Mouse (Mus musculus): ENCODE data around the gene Ttyh1. TPM values are rescaled to one million over a fixed set of nuclear protein-coding genes. Genes with fewer than 3 reads are reported as not detected.

Ttyh1 gene
- polyA plus RNA-seq, 1 experiment from 2014 or later, result 4.3 TPM

GRCm38 (mm10) chr7:4141648-4142325 lies 22.6 kb downstream of the Ttyh1 start:
- Histone ChIP-seq H3K4me2 (replicated peaks; ENCODE audit: low read depth) (no peak overlapping the region), H3K27ac (replicated peaks) (no peak overlapping the region), H3K9ac (ENCODE audit: low read length) (no peak overlapping the region), H3K4me1 (replicated peaks; ENCODE audit: control insufficient read depth, insufficient read depth) (peaks cover 4% of the 10 kb centered on the region), H3K27me3 (ENCODE audit: control insufficient read depth, insufficient read depth, low read length) (no peaks in the 10 kb centered on the region), H3K9me3 (ENCODE audit: control insufficient read depth, low read length) (no peaks in the 10 kb centered on the region), H3K36me3 (ENCODE audit: control insufficient read depth, insufficient read depth, low read length) (peaks cover 66% of the 10 kb centered on the region), H3K4me3 (ENCODE audit: low read depth, low read length) (no peak overlapping the region)
- DNase-seq (ENCODE audit: low spot score) (peak; percentile 9), ATAC-seq (ENCODE audit: low FRiP score, low TSS enrichment) (no peak)
- WGBS, result 90% methylated on average over 6 of the region's 6 CpGs
- TF ChIP-seq CTCF (IDR thresholded peaks at IDR 0.05; ENCODE audit: low read depth) (no peak), EP300 (optimal IDR thresholded peaks at IDR 0.05) (no peak)

- H3K36me3 ChIP-seq (ENCODE audit: control insufficient read depth, insufficient read depth, low read length), result peaks cover 72% of the 10 kb centered on the region
- no peak for ATAC-seq (ENCODE audit: low FRiP score, low TSS enrichment)
- peak; percentile 13 for DNase-seq (ENCODE audit: low spot score)
These were observed 23.7 kb downstream of the Ttyh1 start for GRCm38 (mm10) chr7:4142796-4143445.

GRCm38 (mm10) chr7:4143506-4143905 lies 24.3 kb downstream of the Ttyh1 start:
- DNase-seq (ENCODE audit: low spot score) (no peak), ATAC-seq (ENCODE audit: low FRiP score, low TSS enrichment) (no peak)
- H3K4me1 ChIP-seq (replicated peaks; ENCODE audit: control insufficient read depth, insufficient read depth), result peaks cover 1% of the 10 kb centered on the region; the same call in 1 of the 2 replicates
- H3K27me3 ChIP-seq (ENCODE audit: control insufficient read depth, insufficient read depth, low read length), result no peaks in the 10 kb centered on the region
- WGBS, result 95% methylated on average over 19 of the region's 19 CpGs
- H3K36me3 ChIP-seq (ENCODE audit: control insufficient read depth, insufficient read depth, low read length), result peaks cover 72% of the 10 kb centered on the region
- no peak overlapping the region for H3K4me3 ChIP-seq (ENCODE audit: low read depth, low read length)
- no peaks in the 10 kb centered on the region for H3K9me3 ChIP-seq (ENCODE audit: control insufficient read depth, low read length)
- no peak for TF ChIP-seq EP300 (optimal IDR thresholded peaks at IDR 0.05)
- TF ChIP-seq CTCF (IDR thresholded peaks at IDR 0.05; ENCODE audit: low read depth), result no peak
- no peak overlapping the region for H3K27ac ChIP-seq (replicated peaks)
- no peak overlapping the region for H3K9ac ChIP-seq (ENCODE audit: low read length)
- H3K4me2 ChIP-seq (replicated peaks; ENCODE audit: low read depth), result no peak overlapping the region

More at GRCm38 (mm10) chr7:4142796-4143445, 23.7 kb downstream of the Ttyh1 start:
- Histone ChIP-seq H3K4me3 (ENCODE audit: low read depth, low read length) (no peak overlapping the region), H3K27ac (replicated peaks) (no peak overlapping the region), H3K27me3 (ENCODE audit: control insufficient read depth, insufficient read depth, low read length) (no peaks in the 10 kb centered on the region), H3K4me1 (replicated peaks; ENCODE audit: control insufficient read depth, insufficient read depth) (peaks cover 4% of the 10 kb centered on the region), H3K9ac (ENCODE audit: low read length) (no peak overlapping the region), H3K4me2 (replicated peaks; ENCODE audit: low read depth) (no peak overlapping the region), H3K9me3 (ENCODE audit: control insufficient read depth, low read length) (no peaks in the 10 kb centered on the region)
- 94% methylated on average over 10 of the region's 10 CpGs for WGBS
- TF ChIP-seq EP300 (optimal IDR thresholded peaks at IDR 0.05) (no peak), CTCF (IDR thresholded peaks at IDR 0.05; ENCODE audit: low read depth) (no peak)

GRCm38 (mm10) chr7:4144046-4144445 lies 24.8 kb downstream of the Ttyh1 start:
- DNase-seq (ENCODE audit: low spot score) (no peak), ATAC-seq (ENCODE audit: low FRiP score, low TSS enrichment) (no peak)
- 93% methylated on average over 13 of the region's 13 CpGs for WGBS
- H3K4me1 ChIP-seq (replicated peaks; ENCODE audit: control insufficient read depth, insufficient read depth), result peaks cover 3% of the 10 kb centered on the region; the same call in 1 of the 2 replicates
- H3K27ac ChIP-seq (replicated peaks), result no peak overlapping the region
- H3K9me3 ChIP-seq (ENCODE audit: control insufficient read depth, low read length), result no peaks in the 10 kb centered on the region
- H3K4me3 ChIP-seq (ENCODE audit: low read depth, low read length), result no peak overlapping the region
- H3K9ac ChIP-seq (ENCODE audit: low read length), result no peak overlapping the region
- no peak overlapping the region for H3K4me2 ChIP-seq (replicated peaks; ENCODE audit: low read depth)
- no peaks in the 10 kb centered on the region for H3K27me3 ChIP-seq (ENCODE audit: control insufficient read depth, insufficient read depth, low read length)
- TF ChIP-seq EP300 (optimal IDR thresholded peaks at IDR 0.05), result no peak
- TF ChIP-seq CTCF (IDR thresholded peaks at IDR 0.05; ENCODE audit: low read depth), result no peak
- peaks cover 72% of the 10 kb centered on the region for H3K36me3 ChIP-seq (ENCODE audit: control insufficient read depth, insufficient read depth, low read length)

GRCm38 (mm10) chr7:4144766-4145551 lies 25.8 kb downstream of the Ttyh1 start:
- Histone ChIP-seq H3K9ac (ENCODE audit: low read length) (no peak overlapping the region), H3K4me1 (replicated peaks; ENCODE audit: control insufficient read depth, insufficient read depth) (peaks cover 3% of the 10 kb centered on the region; the same call in 1 of the 2 replicates), H3K4me3 (ENCODE audit: low read depth, low read length) (no peak overlapping the region), H3K27ac (replicated peaks) (no peak overlapping the region), H3K36me3 (ENCODE audit: control insufficient read depth, insufficient read depth, low read length) (peaks cover 63% of the 10 kb centered on the region), H3K4me2 (replicated peaks; ENCODE audit: low read depth) (no peak overlapping the region), H3K9me3 (ENCODE audit: control insufficient read depth, low read length) (no peaks in the 10 kb centered on the region), H3K27me3 (ENCODE audit: control insufficient read depth, insufficient read depth, low read length) (no peaks in the 10 kb centered on the region)
- DNase-seq (ENCODE audit: low spot score) (no peak), ATAC-seq (ENCODE audit: low FRiP score, low TSS enrichment) (no peak)
- WGBS, result 91% methylated on average over 20 of the region's 20 CpGs
- TF ChIP-seq EP300 (optimal IDR thresholded peaks at IDR 0.05) (no peak), CTCF (IDR thresholded peaks at IDR 0.05; ENCODE audit: low read depth) (no peak)

All from stomach, postnatal 0 days (tissue).